Mouse (Mus musculus) mesoderm, embryonic 11.5 days (tissue): ENCODE measurements around the gene Kctd19.

ENCODE experiments used
- DNase-seq: peaks from one replicate; pipeline ENCODE4 v3.0.0-alpha.2; 2012; ENCODE audit warnings: low read depth, low spot score

Kctd19 gene

DNA sequence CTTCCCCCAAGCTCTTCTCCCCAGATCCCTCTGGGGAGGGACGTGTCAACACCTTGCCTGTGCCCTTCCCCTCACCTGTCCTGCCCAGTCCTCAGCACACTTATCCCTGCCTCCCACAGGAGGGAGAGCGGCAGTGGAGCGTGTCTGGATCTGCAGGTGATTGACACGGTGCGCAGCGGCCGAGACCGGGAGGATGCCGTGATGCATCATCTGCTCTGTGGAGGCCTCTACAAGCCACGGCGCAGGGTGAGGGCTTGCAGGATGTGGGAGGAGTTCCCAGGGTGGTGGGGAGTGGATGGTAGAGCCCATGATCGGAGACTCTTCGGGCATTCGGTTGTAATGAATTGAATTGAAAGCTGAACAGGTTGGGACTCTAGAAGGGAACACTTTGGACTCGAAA lies 54.1 kb downstream of the Kctd19 start:
- DNase-seq = no peak

DNA sequence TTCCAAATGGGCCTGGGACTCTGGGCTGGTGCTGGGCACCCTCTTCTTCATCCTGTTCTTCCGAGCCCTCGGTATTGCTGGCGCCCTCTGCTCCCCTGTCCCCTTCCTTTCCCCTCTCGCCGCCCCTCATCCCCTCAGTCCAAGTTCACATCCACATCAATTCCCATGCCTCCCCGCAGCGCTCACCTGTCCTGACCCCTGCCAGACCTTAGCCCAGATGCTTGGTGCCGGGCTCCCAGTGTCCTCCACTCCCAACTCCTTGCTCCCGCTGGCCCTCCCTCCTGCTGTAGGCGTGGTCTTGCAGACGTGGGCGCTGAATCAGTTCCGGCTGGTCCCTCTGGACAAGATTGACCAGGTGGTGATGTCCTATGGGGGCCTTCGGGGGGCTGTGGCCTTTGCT lies 56.6 kb downstream of the Kctd19 start:
- no peak for DNase-seq

GRCm38 (mm10) chr8:105355179-105356024 lies 57.9 kb downstream of the Kctd19 start:
- peak; percentile 52 for DNase-seq

- DNase-seq = no peak
Measured at GRCm38 (mm10) chr8:105354549-105354948, 58.8 kb downstream of the Kctd19 start.

DNA sequence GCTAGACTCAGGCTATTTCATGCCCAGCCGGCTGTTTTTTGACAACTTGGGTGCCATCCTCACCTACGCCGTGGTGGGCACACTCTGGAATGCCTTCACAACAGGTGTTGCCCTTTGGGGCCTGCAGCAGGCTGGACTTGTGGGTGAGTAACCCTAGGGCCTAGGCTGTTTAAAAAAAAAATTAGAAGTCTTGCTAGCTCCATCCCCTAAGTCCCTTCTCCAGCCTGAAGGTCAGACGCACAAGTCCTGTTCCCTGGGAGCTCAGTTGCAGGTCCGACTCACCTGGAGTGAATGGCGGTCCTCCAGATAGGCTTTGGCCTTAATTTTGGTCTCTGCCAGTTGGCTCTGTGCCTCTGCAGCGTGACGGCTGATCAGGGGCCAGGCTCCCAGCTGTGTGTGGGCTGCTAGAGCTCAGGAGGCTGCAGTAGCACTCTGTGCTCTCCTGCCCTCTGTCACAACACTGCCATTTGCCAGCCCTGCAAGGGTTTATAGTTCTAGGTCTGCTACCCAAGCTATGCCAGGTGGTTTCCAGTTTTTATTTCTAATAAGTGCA lies 59.6 kb downstream of the Kctd19 start:
- DNase-seq = no peak

GRCm38 (mm10) chr8:105350186-105350585 lies 63.1 kb downstream of the Kctd19 start:
- no peak for DNase-seq

- peak; percentile 56 for DNase-seq
Measured at GRCm38 (mm10) chr8:105349096-105349771, 64.1 kb downstream of the Kctd19 start.

DNA sequence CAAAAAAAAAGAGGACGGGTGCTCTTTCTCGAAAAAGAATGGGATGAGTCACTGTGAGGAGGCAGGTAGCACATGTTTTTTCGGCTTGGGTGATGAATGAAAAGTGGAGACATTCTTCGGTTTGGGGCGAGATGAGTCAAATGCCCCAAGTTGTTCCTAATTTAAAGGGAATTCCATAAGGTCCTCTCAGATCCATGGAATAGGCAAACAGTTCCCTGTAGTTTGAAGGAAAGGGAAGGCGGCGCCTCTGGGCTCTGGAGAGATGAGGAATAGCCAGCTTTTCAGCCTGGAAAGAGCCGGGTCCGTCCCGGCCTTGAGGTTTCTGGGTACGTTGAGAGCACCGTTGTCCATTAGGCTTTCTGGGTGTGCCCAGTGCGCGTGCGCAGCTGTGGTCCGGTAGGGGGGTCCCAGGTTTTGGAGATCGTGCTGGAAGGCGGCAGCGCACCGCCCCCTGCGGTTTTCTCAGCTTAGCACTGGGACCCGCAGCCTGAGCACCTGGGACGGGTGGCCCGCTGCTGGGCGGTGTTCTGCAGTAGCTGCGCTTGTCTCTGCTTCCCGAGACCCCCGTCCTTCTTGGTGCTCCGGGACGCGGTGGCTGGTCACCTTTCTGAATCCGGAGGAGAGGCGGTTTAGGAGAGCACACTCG lies 64.7 kb downstream of the Kctd19 start, which contains the start of gene Slc9a5:
Gene Slc9a5 (plus strand): TSS at position 394 of the 646 bp plus-strand sequence.
- peak; percentile 87 for DNase-seq

DNA sequence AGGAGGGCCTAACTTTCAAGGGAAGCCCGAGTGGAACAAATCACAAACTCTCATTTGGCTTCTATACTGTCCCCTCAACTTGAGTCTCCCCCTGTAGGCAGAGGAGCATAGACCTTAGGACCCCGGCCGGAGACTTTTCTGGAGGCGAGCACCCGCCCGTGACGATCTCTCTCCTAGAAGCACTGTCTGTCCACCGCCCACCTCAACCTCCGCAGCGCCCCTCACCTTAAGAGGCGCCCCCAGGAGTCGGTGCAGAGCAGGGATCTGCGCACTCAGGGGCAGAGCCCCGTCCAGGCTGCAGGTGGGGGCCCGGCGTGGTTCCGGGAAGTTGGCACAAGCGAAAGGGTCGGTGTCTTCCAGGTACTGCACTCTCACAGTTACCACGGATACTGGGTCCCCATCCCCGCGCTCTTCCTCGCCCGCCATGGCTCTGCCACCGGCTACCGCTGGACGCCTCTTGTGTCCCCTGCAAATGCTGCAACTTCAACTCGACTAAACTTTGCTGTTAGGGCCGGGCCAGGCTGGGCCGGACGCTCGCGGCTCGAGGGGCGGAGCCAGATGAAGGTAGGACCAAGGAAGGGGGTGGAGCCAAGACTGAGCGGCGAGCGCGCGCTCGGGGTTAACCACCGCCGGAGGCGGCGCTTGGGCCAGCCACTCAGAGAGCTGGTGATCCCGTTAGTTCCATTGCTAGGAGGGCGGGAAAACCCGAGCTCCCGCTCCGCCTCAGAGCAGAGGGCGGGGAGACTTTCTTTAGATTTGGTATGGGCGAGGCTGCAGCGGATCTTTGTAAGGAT lies 65.7 kb downstream of the Kctd19 start, which contains the start of gene Fhod1:
Gene Fhod1 (minus strand): TSS at position 526 of the 794 bp plus-strand sequence.
- peak; percentile 97 for DNase-seq

DNA sequence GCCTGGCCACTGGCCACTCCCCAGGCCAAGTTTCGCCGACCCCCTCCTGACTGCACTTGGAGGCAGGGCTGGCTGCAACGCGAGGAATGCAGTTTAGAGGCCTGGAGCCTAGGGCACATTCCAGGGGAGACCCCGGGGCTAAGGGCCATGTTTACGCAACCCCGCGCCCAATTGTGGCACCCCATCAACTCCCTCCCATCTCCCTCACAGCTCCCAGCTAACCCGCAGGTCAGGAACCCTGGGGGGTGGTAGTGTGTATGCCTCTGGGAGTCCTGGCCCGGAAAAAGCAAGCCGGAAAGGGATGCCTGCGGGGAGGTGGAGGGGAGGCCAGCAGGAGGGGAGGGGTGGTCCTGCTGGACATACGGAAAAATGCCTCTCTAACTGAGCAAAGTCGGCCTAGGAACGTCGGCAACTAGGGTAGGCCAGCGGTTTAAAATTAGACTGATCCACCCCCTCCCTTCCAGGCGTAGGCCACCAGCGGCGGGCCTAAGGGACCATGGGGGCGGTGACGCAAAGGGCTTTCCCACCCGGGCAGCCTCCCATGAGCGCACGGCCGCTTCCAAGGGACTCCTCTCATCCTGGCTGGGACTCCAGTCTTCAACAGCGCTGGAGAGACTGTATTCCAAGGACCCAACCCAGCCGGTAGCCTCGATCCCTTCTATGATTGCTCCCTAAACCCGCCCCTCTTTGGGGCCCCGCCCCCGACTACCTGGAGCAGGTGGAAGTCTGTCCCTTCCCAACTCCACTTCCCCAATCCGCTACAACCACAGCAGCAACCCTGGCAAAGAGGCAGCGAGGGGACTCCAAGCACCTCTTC lies 66.5 kb downstream of the Kctd19 start:
- DNase-seq = peak; percentile 66

GRCm38 (mm10) chr8:105345061-105345975 lies 68.0 kb downstream of the Kctd19 start:
- no peak for DNase-seq

- no peak for DNase-seq
Measured at GRCm38 (mm10) chr8:105343791-105344574, 69.3 kb downstream of the Kctd19 start.

DNA sequence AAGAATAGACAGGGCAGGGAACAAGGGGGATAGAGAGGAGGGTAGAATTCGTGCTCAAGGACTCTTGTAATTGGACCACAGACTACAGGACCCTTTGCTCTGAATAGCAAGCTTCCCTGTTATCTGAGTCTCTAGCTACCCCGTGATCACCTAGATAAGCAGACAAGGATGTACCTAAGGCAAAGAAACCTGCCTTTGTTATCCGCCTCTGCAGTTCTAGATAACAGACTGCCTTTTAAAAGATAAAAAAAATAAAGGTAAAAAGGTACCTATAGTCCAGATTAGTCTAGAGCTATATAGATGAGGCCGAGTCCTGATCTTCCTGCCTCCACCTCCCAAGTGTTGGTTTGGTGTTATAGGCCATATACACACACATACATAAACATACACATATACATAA lies 70.5 kb downstream of the Kctd19 start:
- no peak for DNase-seq

- DNase-seq = no peak
Measured at GRCm38 (mm10) chr8:105341399-105341798, 71.9 kb downstream of the Kctd19 start.

DNA sequence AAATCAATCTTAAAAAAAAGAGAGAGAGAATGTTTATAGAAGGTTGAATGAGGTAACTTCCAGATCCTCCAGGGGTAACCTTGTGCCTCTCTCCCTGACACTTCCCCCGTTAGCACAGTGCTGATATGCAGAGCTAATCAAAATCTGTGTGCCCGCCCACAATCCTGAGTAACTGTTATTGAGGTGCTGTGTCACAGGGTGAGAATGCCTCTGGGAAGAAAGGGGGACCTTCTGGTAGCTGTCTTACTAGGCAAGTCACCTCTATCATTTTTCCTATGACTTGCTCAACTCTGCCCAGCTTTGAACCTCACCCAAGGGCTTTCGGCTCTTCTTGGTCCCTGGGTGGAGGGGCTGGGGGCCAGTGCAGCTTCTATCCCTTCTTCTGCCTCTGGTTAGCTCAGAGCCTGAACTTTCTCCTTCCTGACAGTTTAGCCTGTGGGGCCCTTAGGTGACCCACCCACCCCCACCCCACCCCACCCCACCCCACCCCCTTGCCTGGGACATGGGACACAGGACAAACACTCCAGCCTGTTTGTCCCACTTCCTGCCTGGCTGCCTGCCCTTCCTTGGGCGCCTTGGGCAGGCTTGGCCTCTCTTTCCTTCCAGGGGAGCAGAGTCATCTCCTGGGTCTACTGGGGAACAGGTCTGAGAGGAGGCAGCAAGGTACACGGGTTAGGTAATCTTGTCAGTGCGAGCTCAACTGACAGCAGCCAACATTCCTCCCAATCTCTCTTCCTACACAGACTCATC lies 73.2 kb downstream of the Kctd19 start:
- DNase-seq = no peak

GRCm38 (mm10) chr8:105338992-105339391 lies 74.3 kb downstream of the Kctd19 start:
- no peak for DNase-seq

- DNase-seq = no peak
Measured at GRCm38 (mm10) chr8:105336373-105337130, 76.8 kb downstream of the Kctd19 start.
